Mouse (Mus musculus) neural tube, embryonic 11.5 days (tissue): Measurements from ENCODE around the gene Mtmr6. TPM values are rescaled to one million over a fixed set of nuclear protein-coding genes. Genes with fewer than 3 reads are reported as not detected.

Experiments
- ATAC-seq: fragments of 200-750 bp; cut with Nextera tagmentation; 2 replicates; pipeline ENCODE4 v1.8.0; 2017; ENCODE audit warnings: moderate number of reproducible peaks, mild to moderate bottlenecking, moderate TSS enrichment, moderate library complexity; ENCODE audit not compliant: insufficient read depth, low FRiP score, low TSS enrichment
- DNase-seq: peaks from one replicate; pipeline ENCODE4 v3.0.0-alpha.2; 2015; ENCODE audit warnings: low spot score
- H3K27ac ChIP-seq: fragments of 300-500 bp; sonication (generic); 2 replicates; pipeline ENCODE4 v1.5.1; 2014; ENCODE audit warnings: low read depth, mild to moderate bottlenecking, low read length
- H3K27me3 ChIP-seq: fragments of 300-500 bp; sonication (generic); 2 replicates; pipeline ENCODE4 v1.6.1; 2014; ENCODE audit warnings: mild to moderate bottlenecking, low read length, mixed read lengths; ENCODE audit not compliant: control insufficient read depth, insufficient read depth
- H3K36me3 ChIP-seq: fragments of 300-500 bp; sonication (generic); 2 replicates; pipeline ENCODE4 v1.6.1; 2014; ENCODE audit warnings: mild to moderate bottlenecking, low read length, moderate library complexity, mixed read lengths; ENCODE audit not compliant: control insufficient read depth, insufficient read depth
- H3K4me1 ChIP-seq: fragments of 300-500 bp; sonication (generic); 2 replicates; pipeline ENCODE4 v1.6.1; 2014; ENCODE audit warnings: low read length, mixed read lengths; ENCODE audit not compliant: control insufficient read depth, insufficient read depth
- H3K4me2 ChIP-seq: fragments of 300-500 bp; sonication (generic); 2 replicates; pipeline ENCODE4 v1.6.1; 2014; ENCODE audit warnings: low read depth, mild to moderate bottlenecking, moderate library complexity
- H3K4me3 ChIP-seq: fragments of 300-500 bp; sonication (generic); 2 replicates; pipeline ENCODE4 v1.5.1; 2014; ENCODE audit warnings: low read depth, low read length
- H3K9ac ChIP-seq: fragments of 300-500 bp; sonication (generic); 2 replicates; pipeline ENCODE4 v1.6.1; 2014; ENCODE audit warnings: mild to moderate bottlenecking, low read length
- H3K9me3 ChIP-seq: fragments of 300-500 bp; sonication (generic); 2 replicates; pipeline ENCODE4 v1.6.1; 2016; ENCODE audit warnings: low read length; ENCODE audit not compliant: control insufficient read depth
- WGBS: fragments of 180-500 bp; shearing (Covaris S2); extraction: QIAGEN DNeasy Blood & Tissue Kit; methylation state at CpG from one replicate; pipeline ENCODE4 v1.1.7; 2014; 5-methylcytosine and 5-hydroxymethylcytosine counted together
- polyA plus RNA-seq: library from polyadenylated mRNA; unstranded; fragments of >200 nt; fragmentation: Nextera tagmentation; extraction: Ambion mirVana; gene quantifications from 2 replicates; pipeline ENCODE4 v1.2.1, GENCODE M21; 2014

Mtmr6 gene
- 52.7 and 54.0 TPM in 2 replicates for polyA plus RNA-seq

GRCm38 (mm10) chr14:60264990-60265876, at the start of gene Mtmr6:
Mtmr6 (plus strand) TSS chr14:60265228.
- H3K9me3 ChIP-seq = no peaks in the 10 kb centered on the region
- DNase-seq = peak; percentile 97
- H3K4me1 ChIP-seq = no peaks in the 10 kb centered on the region; the same call in 1 of the 2 replicates
- H3K9ac ChIP-seq = peak within 1 kb of the TSS; percentile 70
- WGBS = under 1% methylated on average over 51 of the region's 51 CpGs
- peak within 1 kb of the TSS; percentile 56 for H3K4me2 ChIP-seq
- peak within 1 kb of the TSS; percentile 39; the same call in 1 of the 2 replicates for H3K27ac ChIP-seq
- peak; percentile 93 for ATAC-seq
- H3K36me3 ChIP-seq = no peaks in the 10 kb centered on the region
- no peaks in the 10 kb centered on the region for H3K27me3 ChIP-seq
- H3K4me3 ChIP-seq = peak within 1 kb of the TSS; percentile 68

- Histone ChIP-seq H3K4me1 (no peaks in the 10 kb centered on the region), H3K4me2 (no peak overlapping the region), H3K9me3 (no peaks in the 10 kb centered on the region), H3K27me3 (no peaks in the 10 kb centered on the region), H3K4me3 (no peak overlapping the region), H3K9ac (no peak overlapping the region), H3K36me3 (0 out of 2 replicates have a peak, but pooled peaks cover 3% of the 10 kb centered on the region), H3K27ac (no peak overlapping the region)
- 92% methylated on average over 1 of the region's 1 CpGs for WGBS
- DNase-seq (no peak), ATAC-seq (no peak)
Measured at GRCm38 (mm10) chr14:60216125-60216524, 48.9 kb upstream of the Mtmr6 start.

GRCm38 (mm10) chr14:60217616-60218015, 47.4 kb upstream of the Mtmr6 start:
- DNase-seq (no peak), ATAC-seq (no peak)
- H3K36me3 ChIP-seq = 0 out of 2 replicates have a peak, but pooled peaks cover 3% of the 10 kb centered on the region
- H3K4me2 ChIP-seq = no peak overlapping the region
- no peaks in the 10 kb centered on the region for H3K27me3 ChIP-seq
- H3K9me3 ChIP-seq = no peaks in the 10 kb centered on the region
- H3K9ac ChIP-seq = no peak overlapping the region
- no peaks in the 10 kb centered on the region for H3K4me1 ChIP-seq
- H3K4me3 ChIP-seq = no peak overlapping the region
- WGBS = 96% methylated on average over 4 of the region's 4 CpGs
- H3K27ac ChIP-seq = no peak overlapping the region

GRCm38 (mm10) chr14:60219886-60220285, 45.1 kb upstream of the Mtmr6 start:
- Histone ChIP-seq H3K4me1 (no peaks in the 10 kb centered on the region), H3K27ac (no peak overlapping the region), H3K36me3 (0 out of 2 replicates have a peak, but pooled peaks cover 3% of the 10 kb centered on the region), H3K9me3 (no peaks in the 10 kb centered on the region), H3K4me2 (no peak overlapping the region), H3K27me3 (no peaks in the 10 kb centered on the region), H3K4me3 (no peak overlapping the region), H3K9ac (no peak overlapping the region)
- DNase-seq = no peak
- WGBS = 94% methylated on average over 10 of the region's 10 CpGs
- ATAC-seq = no peak

GRCm38 (mm10) chr14:60238551-60238950, 26.5 kb upstream of the Mtmr6 start:
- Histone ChIP-seq H3K36me3 (peaks cover 2% of the 10 kb centered on the region), H3K27me3 (no peaks in the 10 kb centered on the region), H3K4me1 (no peaks in the 10 kb centered on the region), H3K27ac (no peak overlapping the region), H3K4me3 (no peak overlapping the region), H3K4me2 (no peak overlapping the region), H3K9me3 (no peaks in the 10 kb centered on the region), H3K9ac (no peak overlapping the region)
- DNase-seq = no peak
- WGBS = 82% methylated on average over 3 of the region's 3 CpGs
- no peak for ATAC-seq

- Histone ChIP-seq H3K27me3 (no peaks in the 10 kb centered on the region), H3K36me3 (no peaks in the 10 kb centered on the region), H3K9ac (peak overlapping the region; percentile 88), H3K27ac (no peak overlapping the region), H3K4me2 (peak overlapping the region; percentile 94), H3K9me3 (no peaks in the 10 kb centered on the region), H3K4me1 (peaks cover 11% of the 10 kb centered on the region), H3K4me3 (peak overlapping the region; percentile 81)
- ATAC-seq = no peak
- DNase-seq = no peak
- 26% methylated on average over 8 of the region's 8 CpGs for WGBS
Measured at GRCm38 (mm10) chr14:60250366-60250765, 14.7 kb upstream of the Mtmr6 start.

- Histone ChIP-seq H3K36me3 (no peaks in the 10 kb centered on the region), H3K4me1 (peaks cover 11% of the 10 kb centered on the region), H3K27me3 (no peaks in the 10 kb centered on the region), H3K27ac (peak overlapping the region; percentile 89), H3K9me3 (no peaks in the 10 kb centered on the region), H3K9ac (peak overlapping the region; percentile 88), H3K4me2 (peak overlapping the region; percentile 94), H3K4me3 (peak overlapping the region; percentile 81)
- ATAC-seq (peak; percentile 75), DNase-seq (no peak)
- under 1% methylated on average over 39 of the region's 39 CpGs for WGBS
Measured at GRCm38 (mm10) chr14:60250879-60251278, 14.1 kb upstream of the Mtmr6 start.

- under 1% methylated on average over 62 of the region's 62 CpGs for WGBS
- ATAC-seq (peak; percentile 99), DNase-seq (peak; percentile 99)
- H3K4me2 ChIP-seq = peak within 1 kb of the TSS; percentile 94
- no peaks in the 10 kb centered on the region for H3K9me3 ChIP-seq
- peak within 1 kb of the TSS; percentile 88 for H3K9ac ChIP-seq
- peak within 1 kb of the TSS; percentile 89 for H3K27ac ChIP-seq
- H3K4me3 ChIP-seq = peak within 1 kb of the TSS; percentile 81
- no peaks in the 10 kb centered on the region for H3K36me3 ChIP-seq
- H3K27me3 ChIP-seq = no peaks in the 10 kb centered on the region
- peaks cover 11% of the 10 kb centered on the region for H3K4me1 ChIP-seq
Measured at GRCm38 (mm10) chr14:60251281-60252003, 13.6 kb upstream of the Mtmr6 start, which contains the start of the genes Nupl1 and Gm49336. Nupl1 (minus strand) TSS chr14:60251431. Gm49336 (minus strand) TSS chr14:60251507.
